Mouse (Mus musculus) lung, adult 10 weeks (tissue): ENCODE results near the gene Gpm6b. TPM values are rescaled to one million over a fixed set of nuclear protein-coding genes. Genes with fewer than 3 reads are reported as not detected.

Experiments used
- polyA plus RNA-seq: library from polyadenylated mRNA; stranded (reverse); fragments of 350-450 nt; fragmentation: Illumina TruSeq; extraction: RNeasy Lipid Tissue Mini Kit (QIAGEN cat#74804); gene quantifications from one replicate; pipeline ENCODE4 v1.2.3, GENCODE M21; 2014; ENCODE audit warnings: low read depth, low replicate concordance; ENCODE audit not compliant: insufficient read depth

The Gpm6b gene
- 25.4 TPM for polyA plus RNA-seq

GRCm38 (mm10) chrX:166238831-166239460 is at the start of gene Gpm6b:
Gene Gpm6b, plus strand, starts transcription at chrX:166238911.

Other genes starting within 250 kb of the Gpm6b start
- 5.4 TPM for gene Gemin8, start 68.5 kb upstream of the Gpm6b start, polyA plus RNA-seq
- 25.0 TPM for gene Trappc2, start 201.7 kb downstream of the Gpm6b start, polyA plus RNA-seq
- gene Ofd1, start 201.8 kb downstream of the Gpm6b start, polyA plus RNA-seq, result 2.5 TPM
- 44.0 TPM for gene Rab9, start 241.0 kb downstream of the Gpm6b start, polyA plus RNA-seq